Mouse (Mus musculus): ENCODE measurements at regions not wholly inside any gene's neighbourhood (a gene's known extent, or its start where the extent isn't known, plus 50 kb on each side); places are given as distances from the start of the nearest gene placed in this dataset.

GRCm38 (mm10) chr16:29856545-29856944 is 207.6 kb upstream of the Hes1 start:
- no peak for ATAC-seq
- Histone ChIP-seq H3K9me3 (no peaks in the 10 kb centered on the region), H3K27me3 (peaks cover 41% of the 10 kb centered on the region), H3K36me3 (no peaks in the 10 kb centered on the region), H3K4me2 (replicated peaks) (no peak overlapping the region), H3K27ac (no peak overlapping the region), H3K4me3 (replicated peaks) (no peak overlapping the region), H3K4me1 (replicated peaks) (peaks cover 6% of the 10 kb centered on the region), H3K9ac (replicated peaks) (no peak overlapping the region)
- 94% methylated on average over 1 of the region's 1 CpGs for WGBS

DNA sequence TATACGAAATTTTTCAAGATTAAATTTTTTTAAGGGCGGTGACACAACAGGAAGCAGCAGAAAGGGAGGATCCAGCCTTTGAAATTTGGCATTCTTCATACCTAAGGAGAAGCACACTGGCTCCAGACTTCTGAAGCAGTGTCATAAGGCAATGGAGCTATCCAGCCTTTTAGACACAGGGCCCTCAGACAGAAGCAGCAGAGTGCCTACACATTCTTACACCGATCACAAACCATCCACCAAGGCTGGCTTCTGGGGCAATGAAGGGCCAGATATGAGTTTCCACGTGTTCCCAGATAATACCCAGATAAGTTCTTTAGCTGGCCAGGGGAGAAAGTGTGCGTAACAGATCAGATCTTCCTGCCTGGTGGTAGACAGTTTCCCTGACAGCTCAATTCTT is 205.5 kb upstream of the Hes1 start:
- H3K4me1 ChIP-seq (replicated peaks): peaks cover 6% of the 10 kb centered on the region
- no peak overlapping the region for H3K9ac ChIP-seq (replicated peaks)
- ATAC-seq: no peak
- H3K4me3 ChIP-seq (replicated peaks): no peak overlapping the region
- H3K36me3 ChIP-seq: no peaks in the 10 kb centered on the region
- H3K27ac ChIP-seq: no peak overlapping the region
- H3K27me3 ChIP-seq: peaks cover 42% of the 10 kb centered on the region
- H3K9me3 ChIP-seq: no peaks in the 10 kb centered on the region
- 84% methylated on average over 5 of the region's 5 CpGs for WGBS
- no peak overlapping the region for H3K4me2 ChIP-seq (replicated peaks)

GRCm38 (mm10) chr16:29860306-29860705 is 203.9 kb upstream of the Hes1 start:
- H3K9me3 ChIP-seq: no peaks in the 10 kb centered on the region
- WGBS: 12% methylated on average over 6 of the region's 6 CpGs
- no peak overlapping the region for H3K4me2 ChIP-seq (replicated peaks)
- no peaks in the 10 kb centered on the region for H3K36me3 ChIP-seq
- peaks cover 6% of the 10 kb centered on the region for H3K4me1 ChIP-seq (replicated peaks)
- H3K27me3 ChIP-seq: peaks cover 39% of the 10 kb centered on the region
- H3K9ac ChIP-seq (replicated peaks): no peak overlapping the region
- no peak overlapping the region for H3K4me3 ChIP-seq (replicated peaks)
- no peak overlapping the region for H3K27ac ChIP-seq
- ATAC-seq: no peak

- Histone ChIP-seq H3K4me3 (replicated peaks) (no peak overlapping the region), H3K36me3 (no peaks in the 10 kb centered on the region)
Observed at GRCm38 (mm10) chr16:29861056-29861455, 203.1 kb upstream of the Hes1 start.

DNA sequence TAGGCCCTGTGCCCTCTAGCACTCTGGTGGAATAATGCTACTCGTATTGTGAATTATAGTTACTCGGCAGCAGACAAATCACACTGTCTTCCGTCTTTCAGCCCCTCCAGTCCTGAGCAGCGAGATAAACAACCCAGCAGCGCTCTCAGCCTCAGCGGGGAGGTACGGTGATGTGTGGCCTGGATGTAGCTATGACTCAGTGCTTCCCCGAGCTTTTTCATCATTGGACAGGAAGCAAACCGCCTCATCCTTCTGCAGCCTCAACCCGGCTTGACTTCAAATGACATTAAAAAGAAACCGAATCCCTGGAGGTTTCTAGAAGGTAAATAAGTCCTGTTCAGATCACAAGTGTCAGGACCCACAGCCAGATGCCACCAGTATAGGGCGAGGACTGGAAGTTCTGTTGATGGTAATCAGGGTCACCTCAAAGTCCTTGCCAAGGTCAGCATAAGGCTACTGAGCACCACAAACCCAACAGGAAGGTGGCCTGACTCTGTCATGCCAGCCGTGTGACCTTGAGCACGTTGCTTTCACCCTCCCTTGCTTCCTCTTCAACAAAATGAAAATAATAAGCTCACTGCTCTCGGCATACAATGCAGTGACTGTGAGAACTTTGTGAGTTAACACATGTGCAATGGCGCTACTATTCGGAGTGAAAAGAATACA is 199.0 kb upstream of the Hes1 start:
- Histone ChIP-seq H3K27me3 (peaks cover 28% of the 10 kb centered on the region), H3K27ac (no peak overlapping the region), H3K9me3 (no peaks in the 10 kb centered on the region), H3K4me3 (replicated peaks) (no peak overlapping the region), H3K9ac (replicated peaks) (no peak overlapping the region), H3K4me2 (replicated peaks) (no peak overlapping the region), H3K36me3 (no peaks in the 10 kb centered on the region), H3K4me1 (replicated peaks) (peaks cover 6% of the 10 kb centered on the region)
- WGBS: 88% methylated on average over 17 of the region's 17 CpGs
- no peak for ATAC-seq

More at GRCm38 (mm10) chr16:29861056-29861455, 203.1 kb upstream of the Hes1 start:
- Histone ChIP-seq H3K27me3 (peaks cover 39% of the 10 kb centered on the region), H3K9ac (replicated peaks) (no peak overlapping the region), H3K9me3 (no peaks in the 10 kb centered on the region), H3K27ac (no peak overlapping the region), H3K4me2 (replicated peaks) (no peak overlapping the region), H3K4me1 (replicated peaks) (peaks cover 6% of the 10 kb centered on the region)
- 23% methylated on average over 4 of the region's 4 CpGs for WGBS
- ATAC-seq: no peak

- no peak overlapping the region for H3K4me2 ChIP-seq (replicated peaks)
- no peak overlapping the region for H3K27ac ChIP-seq
- peaks cover 5% of the 10 kb centered on the region for H3K4me1 ChIP-seq (replicated peaks)
- no peak overlapping the region for H3K4me3 ChIP-seq (replicated peaks)
- WGBS: 82% methylated on average over 5 of the region's 5 CpGs
- H3K36me3 ChIP-seq: no peaks in the 10 kb centered on the region
- no peaks in the 10 kb centered on the region for H3K9me3 ChIP-seq
- ATAC-seq: no peak
- no peak overlapping the region for H3K9ac ChIP-seq (replicated peaks)
- peaks cover 18% of the 10 kb centered on the region for H3K27me3 ChIP-seq
Observed at GRCm38 (mm10) chr16:29871395-29871794, 192.8 kb upstream of the Hes1 start.

DNA sequence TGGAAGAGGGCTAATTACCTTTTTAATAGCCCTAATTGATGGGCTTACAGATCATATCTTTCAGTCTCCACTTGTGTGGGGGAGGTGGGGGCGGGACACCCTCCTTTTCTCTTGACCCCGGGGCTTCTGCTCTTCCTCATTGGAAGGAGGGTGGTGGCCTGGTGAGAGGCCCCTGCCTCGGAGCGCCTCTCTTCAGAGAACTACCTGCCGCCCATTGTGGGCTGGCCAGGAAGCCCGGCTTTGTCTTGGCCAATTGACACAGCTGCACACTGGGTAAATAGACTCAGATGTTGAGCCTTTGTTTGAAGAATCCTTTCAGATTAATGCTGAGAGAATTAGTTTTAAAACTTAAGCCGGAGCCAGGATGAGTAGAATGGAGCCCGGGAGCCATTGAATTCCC is 188.0 kb upstream of the Hes1 start:
- Histone ChIP-seq H3K4me3 (replicated peaks) (no peak overlapping the region), H3K36me3 (no peaks in the 10 kb centered on the region), H3K27me3 (peaks cover 32% of the 10 kb centered on the region), H3K4me2 (replicated peaks) (no peak overlapping the region), H3K9me3 (no peaks in the 10 kb centered on the region), H3K27ac (no peak overlapping the region), H3K4me1 (replicated peaks) (peaks cover 13% of the 10 kb centered on the region), H3K9ac (replicated peaks) (no peak overlapping the region)
- peak; percentile 74; the same call in 1 of the 2 replicates for ATAC-seq
- 5% methylated on average over 8 of the region's 8 CpGs for WGBS

DNA sequence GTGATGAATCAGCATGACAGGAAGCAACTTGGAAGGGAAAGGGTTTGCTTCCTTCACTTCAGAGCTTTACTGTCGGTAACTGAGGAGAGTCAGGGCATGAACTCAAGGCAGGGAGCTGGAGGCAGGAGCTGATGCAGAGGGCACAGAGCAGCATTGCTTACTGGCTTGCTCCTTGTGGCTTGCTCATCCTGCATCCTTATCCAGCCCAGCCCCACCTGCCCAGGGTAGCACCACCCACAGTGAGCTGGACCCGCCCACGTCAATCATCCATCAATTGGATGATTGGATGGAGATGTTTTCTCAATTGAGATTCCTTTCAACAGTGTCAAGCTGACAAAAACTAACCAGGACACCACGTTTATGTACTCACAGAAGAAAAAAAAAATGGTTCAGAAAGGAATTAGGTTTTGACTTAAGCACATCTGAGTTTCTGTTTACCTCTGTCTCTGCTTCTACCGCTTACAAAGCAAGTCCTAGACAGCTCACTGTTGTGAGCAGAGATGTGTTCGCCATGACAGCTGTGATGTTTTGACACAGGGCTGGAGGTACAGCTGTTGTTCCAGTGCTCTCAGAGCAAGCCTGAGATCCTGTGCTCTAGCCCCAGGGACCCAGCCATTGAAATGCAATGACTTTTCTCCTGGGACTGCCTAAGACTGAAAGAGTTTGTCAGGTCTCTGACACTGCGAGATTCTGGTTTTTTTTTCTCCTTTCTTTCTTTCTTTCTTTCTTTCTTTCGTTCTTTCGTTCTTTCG is 186.6 kb upstream of the Hes1 start:
- Histone ChIP-seq H3K36me3 (no peaks in the 10 kb centered on the region), H3K4me3 (replicated peaks) (no peak overlapping the region), H3K27me3 (peaks cover 31% of the 10 kb centered on the region), H3K9me3 (no peaks in the 10 kb centered on the region), H3K4me2 (replicated peaks) (no peak overlapping the region), H3K9ac (replicated peaks) (no peak overlapping the region), H3K4me1 (replicated peaks) (peaks cover 24% of the 10 kb centered on the region), H3K27ac (no peak overlapping the region)
- WGBS: 23% methylated on average over 10 of the region's 10 CpGs
- peak; percentile 66; the same call in 1 of the 2 replicates for ATAC-seq

DNA sequence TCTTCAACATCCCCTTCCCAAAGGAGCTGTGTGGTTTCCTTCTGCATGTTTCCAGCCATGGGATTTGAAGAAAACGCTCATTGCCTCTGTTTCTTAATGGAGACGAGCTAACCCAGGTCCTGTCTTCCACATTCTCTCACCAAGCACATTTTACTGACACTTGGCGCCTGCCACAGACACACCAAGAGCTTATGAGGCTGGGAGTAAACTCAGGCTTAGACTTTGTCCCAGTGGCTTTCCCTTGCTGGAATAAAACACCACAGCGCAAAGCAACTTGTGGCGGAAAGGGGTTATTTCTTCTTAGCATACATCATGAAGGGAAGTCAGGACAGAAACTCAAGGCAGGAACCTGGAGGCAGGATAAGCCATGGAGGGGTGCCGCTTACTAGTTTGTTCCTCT is 184.5 kb upstream of the Hes1 start:
- Histone ChIP-seq H3K4me3 (replicated peaks) (no peak overlapping the region), H3K27ac (no peak overlapping the region), H3K9ac (replicated peaks) (no peak overlapping the region), H3K4me2 (replicated peaks) (no peak overlapping the region), H3K36me3 (no peaks in the 10 kb centered on the region), H3K4me1 (replicated peaks) (peaks cover 41% of the 10 kb centered on the region), H3K9me3 (no peaks in the 10 kb centered on the region), H3K27me3 (peaks cover 35% of the 10 kb centered on the region)
- WGBS: 83% methylated on average over 6 of the region's 6 CpGs
- no peak for ATAC-seq

DNA sequence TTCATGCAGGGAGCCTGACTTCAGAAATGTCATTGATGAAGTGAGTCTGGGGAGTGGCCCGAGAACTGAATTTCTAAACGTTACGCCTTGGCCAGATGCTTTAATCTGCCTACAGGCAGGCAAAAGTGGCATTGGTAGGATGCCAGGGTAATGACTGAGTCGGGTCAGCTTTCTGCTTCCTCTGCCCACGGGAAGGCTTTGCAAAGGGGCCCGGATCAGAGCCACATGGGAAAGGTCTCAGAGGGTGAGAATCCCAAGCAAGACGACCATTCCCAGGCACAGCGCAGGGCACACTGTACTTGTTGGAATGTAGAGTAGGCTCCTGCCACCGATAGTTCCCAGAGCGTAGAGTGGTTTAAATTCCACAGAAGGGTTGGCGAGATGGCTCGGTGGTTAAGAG is 182.7 kb upstream of the Hes1 start:
- no peak for ATAC-seq
- Histone ChIP-seq H3K36me3 (no peaks in the 10 kb centered on the region), H3K4me1 (replicated peaks) (peaks cover 35% of the 10 kb centered on the region), H3K4me2 (replicated peaks) (no peak overlapping the region), H3K4me3 (replicated peaks) (no peak overlapping the region), H3K9ac (replicated peaks) (no peak overlapping the region), H3K27ac (no peak overlapping the region), H3K9me3 (no peaks in the 10 kb centered on the region), H3K27me3 (peaks cover 49% of the 10 kb centered on the region)
- WGBS: 55% methylated on average over 12 of the region's 12 CpGs

GRCm38 (mm10) chr16:29882226-29882972 is 181.8 kb upstream of the Hes1 start:
- Histone ChIP-seq H3K9ac (replicated peaks) (no peak overlapping the region), H3K4me2 (replicated peaks) (no peak overlapping the region), H3K27me3 (peaks cover 47% of the 10 kb centered on the region), H3K36me3 (no peaks in the 10 kb centered on the region), H3K4me3 (replicated peaks) (no peak overlapping the region), H3K4me1 (replicated peaks) (peaks cover 32% of the 10 kb centered on the region), H3K9me3 (no peaks in the 10 kb centered on the region), H3K27ac (peak overlapping the region; percentile 36; the same call in 1 of the 2 replicates)
- peak; percentile 64 for ATAC-seq
- 11% methylated on average over 10 of the region's 10 CpGs for WGBS
